Mouse (Mus musculus): ENCODE measurements at regions not wholly inside any gene's neighbourhood (a gene's known extent, or its start where the extent isn't known, plus 50 kb on each side); places are given as distances from the start of the nearest gene placed in this dataset.

- no peak for DNase-seq (ENCODE audit: low spot score in 2 of 2)
- intact Hi-C loops (cut with DNase I) = no loop called here
Observed at GRCm38 (mm10) chr10:98029124-98029523, 302.6 kb upstream of the C030005K15Rik start.

- DNase-seq (ENCODE audit: low spot score in 2 of 2) = no peak
- intact Hi-C loops (cut with DNase I) = no loop called here
Observed at GRCm38 (mm10) chr10:98029621-98030020, 303.1 kb upstream of the C030005K15Rik start.

GRCm38 (mm10) chr10:98032661-98033060, 306.1 kb upstream of the C030005K15Rik start:
- no peak for DNase-seq (ENCODE audit: low spot score in 2 of 2)

GRCm38 (mm10) chr10:98041766-98042165, 315.2 kb upstream of the C030005K15Rik start:
- no peak for DNase-seq (ENCODE audit: low spot score in 2 of 2)
- intact Hi-C loops (cut with DNase I) = no loop called here

More at GRCm38 (mm10) chr10:98032661-98033060, 306.1 kb upstream of the C030005K15Rik start:
- intact Hi-C loops (cut with DNase I) = no loop called here

GRCm38 (mm10) chr10:98043873-98044272, 317.3 kb upstream of the C030005K15Rik start:
- intact Hi-C loops (cut with DNase I) = no loop called here
- no peak for DNase-seq (ENCODE audit: low spot score in 2 of 2)

GRCm38 (mm10) chr10:98044579-98044978, 318.0 kb upstream of the C030005K15Rik start:
- intact Hi-C loops (cut with DNase I) = no loop called here
- no peak for DNase-seq (ENCODE audit: low spot score in 2 of 2)

- DNase-seq (ENCODE audit: low spot score in 2 of 2) = no peak
- intact Hi-C loops (cut with DNase I) = no loop called here
Observed at GRCm38 (mm10) chr10:98073432-98073831, 346.9 kb upstream of the C030005K15Rik start.

GRCm38 (mm10) chr10:98084881-98085280, 358.3 kb upstream of the C030005K15Rik start:
- no peak for DNase-seq (ENCODE audit: low spot score in 2 of 2)
- intact Hi-C loops (cut with DNase I) = no loop called here

- intact Hi-C loops (cut with DNase I) = no loop called here
- no peak for DNase-seq (ENCODE audit: low spot score in 2 of 2)
Observed at GRCm38 (mm10) chr10:98116296-98116695, 389.7 kb upstream of the C030005K15Rik start.

GRCm38 (mm10) chr10:98125713-98126112, 399.2 kb upstream of the C030005K15Rik start:
- intact Hi-C loops (cut with DNase I) = no loop called here
- no peak for DNase-seq (ENCODE audit: low spot score in 2 of 2)

- intact Hi-C loops (cut with DNase I) = no loop called here
- DNase-seq (ENCODE audit: low spot score in 2 of 2) = no peak
Observed at GRCm38 (mm10) chr10:98135026-98135425, 408.5 kb upstream of the C030005K15Rik start.

- intact Hi-C loops (cut with DNase I) = no loop called here
- DNase-seq (ENCODE audit: low spot score in 2 of 2) = no peak
Observed at GRCm38 (mm10) chr10:98145773-98146172, 419.2 kb upstream of the C030005K15Rik start.

- intact Hi-C loops (cut with DNase I) = no loop called here
- DNase-seq (ENCODE audit: low spot score in 2 of 2) = no peak
Observed at GRCm38 (mm10) chr10:98146998-98147863, 420.7 kb upstream of the C030005K15Rik start.

GRCm38 (mm10) chr10:98155982-98156381, 429.4 kb upstream of the C030005K15Rik start:
- intact Hi-C loops (cut with DNase I) = no loop called here
- no peak for DNase-seq (ENCODE audit: low spot score in 2 of 2)

- intact Hi-C loops (cut with DNase I) = no loop called here
Observed at GRCm38 (mm10) chr10:98185666-98186065, 459.1 kb upstream of the C030005K15Rik start.

GRCm38 (mm10) chr10:98196852-98197251, 470.3 kb upstream of the C030005K15Rik start:
- no peak for DNase-seq (ENCODE audit: low spot score in 2 of 2)
- intact Hi-C loops (cut with DNase I) = no loop called here

More at GRCm38 (mm10) chr10:98185666-98186065, 459.1 kb upstream of the C030005K15Rik start:
- DNase-seq (ENCODE audit: low spot score in 2 of 2) = no peak

- peak; percentile 18 to 55 for DNase-seq (ENCODE audit: low spot score in 2 of 2)
- intact Hi-C loops (cut with DNase I) = no loop called here
Observed at GRCm38 (mm10) chr10:98210246-98210645, 483.7 kb upstream of the C030005K15Rik start.

- peak; percentile 21 to 55 for DNase-seq (ENCODE audit: low spot score in 2 of 2)
Observed at GRCm38 (mm10) chr10:98212876-98213587, 486.5 kb upstream of the C030005K15Rik start.

GRCm38 (mm10) chr10:98231017-98231416, 504.5 kb upstream of the C030005K15Rik start:
- DNase-seq (ENCODE audit: low spot score in 2 of 2) = no peak
- intact Hi-C loops (cut with DNase I) = no loop called here

More at GRCm38 (mm10) chr10:98212876-98213587, 486.5 kb upstream of the C030005K15Rik start:
- intact Hi-C loops (cut with DNase I) = no loop called here

- intact Hi-C loops (cut with DNase I) = no loop called here
- no peak for DNase-seq (ENCODE audit: low spot score in 2 of 2)
Observed at GRCm38 (mm10) chr10:98231705-98232235, 505.2 kb upstream of the C030005K15Rik start.

All from left cerebral cortex, postnatal 25 days (tissue).